Mouse (Mus musculus) erythroblast, embryonic 14.5 days (primary cell): Measurements from ENCODE around the gene G2e3.

Experiments used
- GATA1 ChIP-seq: IDR thresholded peaks from 2 replicates; pipeline ENCODE4 v1.6.1; 2012; ENCODE audit warnings: low read length, inconsistent platforms, mixed read lengths
- TAL1 ChIP-seq: IDR thresholded peaks from 3 replicates; pipeline ENCODE4 v1.6.1; 2012; ENCODE audit warnings: low read length, inconsistent platforms, mixed read lengths

DNA sequence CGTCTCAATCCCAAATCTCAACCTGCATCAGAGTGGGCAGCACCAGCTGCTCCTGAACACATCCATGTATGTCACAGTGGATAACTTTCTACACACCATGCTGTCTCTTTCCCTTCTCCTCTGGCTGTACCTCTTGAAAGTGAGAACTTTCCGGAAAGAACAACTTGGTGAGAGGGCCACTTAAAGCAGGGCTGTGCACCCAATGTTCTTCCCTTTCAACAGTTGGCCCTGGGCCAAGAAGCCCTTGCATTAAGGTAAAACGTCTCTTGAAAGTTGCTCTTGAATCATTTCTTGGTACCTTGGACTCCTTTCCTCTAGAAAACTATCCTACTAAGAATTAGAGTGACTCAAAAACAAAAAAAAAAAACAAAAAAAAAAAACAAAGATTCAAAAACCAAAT, 21.0 kb upstream of the G2e3 start:
- TF ChIP-seq GATA1 = no peak
- no peak for TF ChIP-seq TAL1
